Mouse (Mus musculus) stomach, embryonic 14.5 days (tissue): ENCODE data around the gene Fut7. TPM values are rescaled to one million over a fixed set of nuclear protein-coding genes. Genes with fewer than 3 reads are reported as not detected.

Experiments
- ATAC-seq: fragments of 200-750 bp; cut with Nextera tagmentation; 2 replicates; pipeline ENCODE4 v1.8.0; 2017; ENCODE audit warnings: low read depth, moderate TSS enrichment; ENCODE audit not compliant: insufficient number of reproducible peaks, insufficient read depth, low FRiP score
- H3K27ac ChIP-seq: fragments of 300-500 bp; sonication (generic); 2 replicates; pipeline ENCODE4 v1.5.1; 2014; ENCODE audit warnings: mild to moderate bottlenecking, low read length, moderate library complexity, mixed read lengths
- H3K27me3 ChIP-seq: fragments of 300-500 bp; sonication (generic); 2 replicates; pipeline ENCODE4 v1.6.1; 2014; ENCODE audit warnings: low read length, control low read depth, mixed read lengths; ENCODE audit not compliant: control insufficient read depth, insufficient read depth
- H3K36me3 ChIP-seq: fragments of 300-500 bp; sonication (generic); 2 replicates; pipeline ENCODE4 v1.6.1; 2014; ENCODE audit warnings: mild to moderate bottlenecking, control low read depth, low read length, moderate library complexity, mixed read lengths; ENCODE audit not compliant: control insufficient read depth, insufficient read depth
- H3K4me1 ChIP-seq: fragments of 300-500 bp; sonication (generic); 2 replicates; pipeline ENCODE4 v1.6.1; 2014; ENCODE audit warnings: low read length, control low read depth, mixed read lengths; ENCODE audit not compliant: control insufficient read depth, insufficient read depth
- H3K4me2 ChIP-seq: fragments of 300-500 bp; sonication (generic); replicated peaks from 2 replicates; pipeline ENCODE4 v1.6.1; 2014; ENCODE audit warnings: low read depth, low read length, control low read depth
- H3K4me3 ChIP-seq: fragments of 300-500 bp; sonication (generic); 2 replicates; pipeline ENCODE4 v1.5.1; 2014; ENCODE audit warnings: low read depth, low read length, control low read depth
- H3K9ac ChIP-seq: fragments of 300-500 bp; sonication (generic); replicated peaks from 2 replicates; pipeline ENCODE4 v1.6.1; 2014; ENCODE audit warnings: low read depth, mild to moderate bottlenecking, control low read depth, low read length, moderate library complexity, mixed read lengths
- H3K9me3 ChIP-seq: fragments of 300-500 bp; sonication (generic); 2 replicates; pipeline ENCODE4 v1.6.1; 2016; ENCODE audit warnings: low read depth, low read length, control low read depth; ENCODE audit not compliant: control insufficient read depth
- WGBS: fragments of 180-500 bp; shearing (Covaris S2); extraction: QIAGEN DNeasy Blood & Tissue Kit; methylation state at CpG from one replicate; pipeline ENCODE4 v1.1.7; 2014; 5-methylcytosine and 5-hydroxymethylcytosine counted together
- polyA plus RNA-seq: library from polyadenylated mRNA; unstranded; fragments of >200 nt; fragmentation: Nextera tagmentation; extraction: Ambion mirVana; gene quantifications from 2 replicates; pipeline ENCODE4 v1.2.1, GENCODE M21; 2014

Gene Fut7
- 0.12 TPM in 1 of 2 replicates, not detected in the other for polyA plus RNA-seq

DNA sequence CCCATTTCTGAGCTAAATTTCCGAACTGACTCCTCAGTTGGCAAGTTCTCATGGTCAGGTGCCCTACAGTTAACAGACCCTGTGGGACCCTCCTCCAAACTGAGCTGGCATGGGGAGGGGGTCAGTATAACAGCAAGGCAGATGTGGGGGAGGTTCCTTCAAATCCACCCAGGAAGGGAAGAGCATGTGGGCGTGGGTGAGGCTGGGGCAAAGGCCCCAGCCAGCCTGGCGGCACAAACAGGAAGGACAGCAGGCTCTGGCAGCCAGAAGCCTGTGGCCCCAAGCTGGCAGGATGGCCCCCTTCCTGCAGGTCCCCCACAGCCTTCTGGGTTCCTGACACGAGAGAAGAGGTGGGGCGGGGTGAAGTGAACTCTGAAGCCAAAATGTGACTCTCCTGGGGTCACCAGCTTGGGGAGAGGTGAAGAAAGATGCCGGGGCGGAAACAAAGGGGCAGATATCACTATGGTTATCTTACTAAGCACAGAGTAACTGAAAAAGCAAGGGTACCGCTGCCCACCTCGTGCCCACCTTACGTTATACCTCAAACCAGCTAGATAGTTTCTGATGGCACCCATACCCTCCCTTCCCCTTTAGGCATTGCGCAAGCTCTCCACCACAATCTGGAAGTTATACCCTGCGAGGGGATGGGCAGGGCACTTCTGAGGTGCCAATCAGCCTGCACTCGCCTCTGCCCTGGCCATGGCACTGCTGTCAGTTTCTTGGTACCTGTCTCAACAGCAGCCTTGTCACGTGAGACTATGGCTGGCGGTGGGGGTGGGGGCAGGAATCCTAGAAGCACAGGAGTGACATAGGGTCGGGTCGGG is at the start of gene Fut7:
Gene Fut7 (plus strand): TSS at position 681 of the 824 bp plus-strand sequence.
- H3K27ac ChIP-seq: no peak within 1 kb of the TSS
- H3K27me3 ChIP-seq: peaks cover 5% of the 10 kb centered on the region; the same call in 1 of the 2 replicates
- H3K4me1 ChIP-seq: no peaks in the 10 kb centered on the region
- WGBS: 64% methylated on average over 17 of the region's 17 CpGs
- H3K4me2 ChIP-seq: no peak within 1 kb of the TSS
- H3K9ac ChIP-seq: no peak within 1 kb of the TSS
- no peak within 1 kb of the TSS for H3K4me3 ChIP-seq
- ATAC-seq: no peak
- no peaks in the 10 kb centered on the region for H3K9me3 ChIP-seq
- H3K36me3 ChIP-seq: no peaks in the 10 kb centered on the region

DNA sequence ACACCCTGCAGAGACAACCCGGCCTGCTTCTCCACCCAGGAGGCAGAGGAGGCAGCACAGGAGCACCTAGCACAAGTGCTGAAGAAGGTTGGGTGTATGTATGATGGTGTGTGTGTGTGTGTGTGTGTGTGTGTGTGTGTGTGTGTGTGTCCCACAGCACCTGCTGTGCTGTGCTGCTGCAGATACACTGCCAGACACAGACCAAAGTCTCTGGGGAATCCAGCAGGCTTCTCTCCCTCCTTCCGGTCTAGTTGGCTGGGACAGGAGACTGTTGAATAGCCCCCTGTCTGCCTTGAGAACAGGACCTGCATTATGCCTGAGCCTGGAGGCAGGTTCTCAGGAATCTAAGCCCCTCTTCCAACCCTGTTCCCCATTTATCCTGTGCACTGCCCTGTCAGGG is 49.6 kb upstream of the Fut7 start:
- Histone ChIP-seq H3K4me2 (peak overlapping the region; percentile 89), H3K36me3 (peaks cover 11% of the 10 kb centered on the region), H3K9me3 (no peaks in the 10 kb centered on the region), H3K4me1 (peaks cover 22% of the 10 kb centered on the region; the same call in 1 of the 2 replicates), H3K27ac (no peak overlapping the region), H3K27me3 (no peaks in the 10 kb centered on the region), H3K9ac (peak overlapping the region; percentile 62; the same call in 1 of the 2 replicates), H3K4me3 (peak overlapping the region; percentile 63)
- no peak for ATAC-seq
- 47% methylated on average over 2 of the region's 2 CpGs for WGBS

DNA sequence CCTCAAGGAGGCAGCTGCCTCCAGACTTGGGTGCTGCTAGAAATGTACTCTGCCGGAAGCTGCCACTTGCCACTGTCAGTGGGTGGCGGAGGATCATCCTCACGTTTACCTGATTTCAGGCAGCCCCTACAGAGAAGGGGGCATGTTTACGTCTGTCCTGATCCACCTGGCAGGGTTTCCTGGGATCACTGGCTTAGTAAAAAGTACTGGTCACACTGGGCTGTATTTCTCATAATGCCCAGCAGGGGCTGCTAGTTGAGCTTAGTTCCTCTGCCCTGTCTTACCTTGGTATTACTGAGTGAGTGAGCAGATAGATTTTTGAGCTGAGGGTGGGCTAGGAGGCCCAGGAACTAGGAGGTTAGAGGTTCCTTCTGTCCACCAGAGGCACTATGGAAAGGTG is 46.5 kb upstream of the Fut7 start:
- ATAC-seq: no peak
- Histone ChIP-seq H3K27me3 (no peaks in the 10 kb centered on the region), H3K27ac (no peak overlapping the region), H3K4me3 (no peak overlapping the region), H3K9me3 (no peaks in the 10 kb centered on the region), H3K4me1 (peaks cover 20% of the 10 kb centered on the region; the same call in 1 of the 2 replicates), H3K4me2 (no peak overlapping the region), H3K9ac (no peak overlapping the region), H3K36me3 (peaks cover 11% of the 10 kb centered on the region)
- 47% methylated on average over 4 of the region's 4 CpGs for WGBS

DNA sequence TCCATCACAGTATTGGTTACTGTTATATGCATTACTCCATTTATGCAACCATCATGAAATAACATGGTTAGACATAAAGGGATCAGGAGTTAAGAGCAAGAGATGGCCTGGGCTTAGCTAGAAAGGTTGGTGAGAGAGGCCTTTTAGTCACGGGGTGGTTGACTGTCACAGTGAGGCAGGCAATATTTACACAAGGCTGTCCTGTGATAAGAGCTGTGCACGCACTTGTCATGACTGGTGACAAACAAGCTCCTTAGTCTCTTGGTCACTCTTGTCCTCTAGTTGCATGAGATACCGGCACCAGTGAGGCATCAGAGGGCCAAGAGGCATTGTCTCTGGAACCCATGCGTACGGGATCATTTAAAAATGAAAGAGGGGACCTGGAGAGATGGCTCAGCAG is 38.6 kb upstream of the Fut7 start:
- H3K4me2 ChIP-seq: no peak overlapping the region
- H3K9ac ChIP-seq: no peak overlapping the region
- ATAC-seq: no peak
- no peak overlapping the region for H3K4me3 ChIP-seq
- no peaks in the 10 kb centered on the region for H3K9me3 ChIP-seq
- 51% methylated on average over 5 of the region's 5 CpGs for WGBS
- H3K4me1 ChIP-seq: no peaks in the 10 kb centered on the region
- no peaks in the 10 kb centered on the region for H3K36me3 ChIP-seq
- no peak overlapping the region for H3K27ac ChIP-seq
- no peaks in the 10 kb centered on the region for H3K27me3 ChIP-seq

DNA sequence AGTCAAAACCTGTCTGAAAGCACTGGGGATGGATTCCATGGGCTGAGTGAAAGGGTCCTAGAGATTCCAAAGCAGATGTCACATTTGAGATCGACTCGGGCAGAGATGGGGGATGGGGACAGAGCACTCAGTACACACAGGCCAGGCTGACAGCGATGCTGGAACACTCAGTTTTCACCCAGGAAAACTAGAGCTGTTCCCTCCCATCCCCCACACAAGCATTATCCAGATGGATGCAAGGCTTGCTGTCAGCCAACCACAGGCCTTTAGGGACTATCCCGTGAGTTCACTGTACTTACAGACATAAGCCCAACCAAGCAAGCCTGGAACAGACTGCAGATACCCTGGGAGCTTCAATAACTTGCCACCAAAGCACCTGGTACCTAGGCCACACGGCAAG is 31.8 kb upstream of the Fut7 start:
- 49% methylated on average over 5 of the region's 5 CpGs for WGBS
- H3K27me3 ChIP-seq: 0 out of 2 replicates have a peak, but pooled peaks cover 2% of the 10 kb centered on the region
- no peak overlapping the region for H3K9ac ChIP-seq
- H3K4me1 ChIP-seq: peaks cover 15% of the 10 kb centered on the region; the same call in 1 of the 2 replicates
- no peak overlapping the region for H3K4me3 ChIP-seq
- no peaks in the 10 kb centered on the region for H3K36me3 ChIP-seq
- no peak for ATAC-seq
- no peak overlapping the region for H3K4me2 ChIP-seq
- no peaks in the 10 kb centered on the region for H3K9me3 ChIP-seq
- no peak overlapping the region for H3K27ac ChIP-seq

DNA sequence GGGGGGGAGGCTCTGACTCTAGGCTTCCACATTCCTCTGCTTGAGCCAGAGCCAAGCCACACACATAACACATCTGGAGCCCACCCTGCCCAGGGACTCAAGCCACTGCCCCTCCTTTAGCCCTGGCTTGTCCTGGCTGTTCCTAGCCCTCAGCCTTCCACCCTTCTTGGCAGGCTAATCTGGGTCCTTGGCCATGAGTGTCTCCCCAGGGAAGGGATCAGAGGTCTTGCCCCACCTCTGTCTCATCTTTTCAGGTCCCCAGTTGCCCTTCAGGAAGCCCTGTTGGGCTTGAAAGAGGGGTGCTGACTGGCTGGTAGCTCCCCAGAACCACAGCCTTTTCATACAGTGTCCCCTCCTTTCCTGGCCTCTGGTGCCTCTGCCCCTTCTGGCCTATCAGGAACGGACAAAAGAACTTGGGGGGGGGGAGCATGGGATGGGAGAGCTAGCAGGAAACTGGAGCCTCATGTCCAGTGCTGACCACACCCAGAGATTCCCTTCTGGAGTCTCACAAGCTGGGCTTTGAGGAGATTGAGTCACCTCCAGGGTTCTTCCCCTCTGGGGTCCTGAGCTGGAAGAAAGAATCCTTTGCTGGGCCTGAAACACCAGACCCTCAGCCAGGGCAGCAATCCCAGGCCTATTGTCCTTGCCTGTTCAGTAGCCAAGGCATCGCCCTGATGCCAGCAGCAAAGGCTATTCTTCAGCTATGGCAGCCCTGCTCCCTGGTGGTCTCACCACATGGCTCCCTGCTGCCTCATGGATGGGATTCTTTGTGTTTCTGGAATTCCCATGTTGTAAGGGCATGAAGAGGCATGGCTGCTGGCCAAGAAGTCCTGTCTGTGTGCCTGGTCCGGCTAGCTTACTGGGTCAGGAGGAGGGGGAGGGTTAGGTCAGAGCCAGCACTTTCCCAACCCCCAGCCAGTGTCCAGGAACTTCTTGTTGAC is 28.5 kb upstream of the Fut7 start:
- Histone ChIP-seq H3K9ac (no peak overlapping the region), H3K4me2 (no peak overlapping the region), H3K4me1 (peaks cover 17% of the 10 kb centered on the region; the same call in 1 of the 2 replicates), H3K36me3 (no peaks in the 10 kb centered on the region), H3K27ac (0 out of 2 replicates have a peak overlapping the region, but pooled peaks have one; percentile 27), H3K4me3 (no peak overlapping the region), H3K9me3 (no peaks in the 10 kb centered on the region), H3K27me3 (peaks cover 17% of the 10 kb centered on the region; the same call in 1 of the 2 replicates)
- ATAC-seq: no peak
- 33% methylated on average over 3 of the region's 3 CpGs for WGBS

DNA sequence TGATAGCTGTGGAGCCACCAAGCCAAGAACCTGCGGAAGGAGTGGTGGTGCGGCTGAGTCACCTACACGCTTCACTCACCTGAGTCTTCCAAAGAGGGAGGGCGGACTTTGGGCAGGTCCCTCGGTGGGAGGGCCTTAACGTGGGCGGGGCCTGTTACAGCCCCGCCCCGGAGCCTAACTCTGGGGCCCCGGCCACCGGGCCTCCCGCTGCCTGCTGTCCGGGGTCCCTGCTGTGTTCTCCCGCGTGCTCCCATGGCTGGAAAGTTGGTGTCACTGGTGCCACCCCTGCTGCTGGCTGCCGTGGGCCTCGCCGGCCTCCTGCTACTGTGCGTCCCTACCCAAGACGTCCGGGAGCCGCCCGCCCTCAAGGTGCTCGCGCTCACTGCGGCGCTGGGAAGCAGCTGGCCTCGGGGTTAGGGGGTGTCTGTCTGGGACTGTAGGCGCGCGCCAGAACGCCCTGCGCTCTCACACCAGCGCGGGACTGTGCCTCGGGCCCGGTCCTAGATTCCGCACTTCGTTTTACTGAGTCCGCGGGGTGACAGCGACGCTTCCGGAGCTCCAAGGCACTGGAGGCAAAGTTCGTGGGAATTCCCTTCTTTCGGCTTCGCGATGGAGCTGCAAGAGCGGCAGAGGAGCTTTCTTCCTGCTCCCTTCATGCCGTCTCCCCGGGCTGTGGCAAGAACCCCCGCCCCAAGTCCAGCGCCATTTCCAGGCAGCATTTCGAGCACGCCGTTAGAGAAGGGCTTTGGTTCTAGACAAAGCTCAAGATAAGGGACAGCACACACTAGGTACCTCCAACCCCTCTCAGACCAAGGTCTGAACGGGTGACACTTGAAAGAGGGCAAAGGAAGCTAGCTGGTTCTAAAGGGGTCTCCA is 27.1 kb upstream of the Fut7 start, which contains the start of gene Entpd2:
Gene Entpd2 (plus strand): TSS at position 154 of the 876 bp plus-strand sequence.
- no peaks in the 10 kb centered on the region for H3K36me3 ChIP-seq
- H3K27ac ChIP-seq: 0 out of 2 replicates have a peak within 1 kb of the TSS, but pooled peaks have one; percentile 27
- H3K4me1 ChIP-seq: peaks cover 17% of the 10 kb centered on the region; the same call in 1 of the 2 replicates
- peak within 1 kb of the TSS; percentile 73 for H3K4me2 ChIP-seq
- H3K9me3 ChIP-seq: no peaks in the 10 kb centered on the region
- 2% methylated on average over 57 of the region's 57 CpGs for WGBS
- H3K27me3 ChIP-seq: peaks cover 22% of the 10 kb centered on the region; the same call in 1 of the 2 replicates
- H3K9ac ChIP-seq: peak within 1 kb of the TSS; percentile 18; the same call in 1 of the 2 replicates
- peak; percentile 68 for ATAC-seq
- H3K4me3 ChIP-seq: peak within 1 kb of the TSS; percentile 36
